In genomic region chr8:119426069-119426735, GRCm38 (mm10) we compare ENCODE assay signal across 8 mouse cellular contexts. TPM values are rescaled to one million over a fixed set of nuclear protein-coding genes. Genes with fewer than 3 reads are reported as not detected.
A peak's percentile ranks its signal among the peaks of the same experiment; 100 is the strongest.
DNase-seq lines count a peak whose midpoint lies in the region; ATAC-seq and TF ChIP-seq lines count a peak whose summit lies in the region.
"Had no signal": no experiment of that assay in that cellular context is flagged by ENCODE, and none has a peak within 500 bp of the region (broad histone marks: within the 10 kb centered on the region; RNA-seq: fewer than 3 reads in every experiment).

No protein-coding gene starts in this region.

- peak overlapping the region; percentile 65; the same call in 1 of the 2 replicates for H3K27ac ChIP-seq in layer of hippocampus, adult 2 months
- peak overlapping the region; percentile 54; the same call in 1 of the 2 replicates for H3K27ac ChIP-seq in hindbrain, postnatal 0 days
- H3K27ac ChIP-seq in cerebellum, adult 2 months (ENCODE audit: insufficient read depth, low read length): no peak overlapping the region

- no peak overlapping the region for H3K9ac ChIP-seq in hindbrain, postnatal 0 days (replicated peaks; ENCODE audit: low read length)

- no peak for TF ChIP-seq POLR2A in cerebellum, adult 2 months (IDR thresholded peaks at IDR 0.05; ENCODE audit: borderline replicate concordance, insufficient read depth, low read length)

- H3K4me1 ChIP-seq in hindbrain, postnatal 0 days (ENCODE audit: insufficient read depth, low read length): peaks cover 6% of the 10 kb centered on the region; the same call in 1 of the 2 replicates
- peaks cover 40% of the 10 kb centered on the region for H3K4me1 ChIP-seq in cerebellum, adult 2 months (ENCODE audit: control insufficient read depth, insufficient read depth, low read length)

- no peaks in the 10 kb centered on the region for H3K27me3 ChIP-seq in hindbrain, postnatal 0 days (ENCODE audit: insufficient read depth, low read length)
- H3K27me3 ChIP-seq in cerebellum, adult 2 months (ENCODE audit: control insufficient read depth, insufficient read depth, low read length): no peaks in the 10 kb centered on the region

- H3K4me2 ChIP-seq in hindbrain, postnatal 0 days (ENCODE audit: low read depth, low read length): no peak overlapping the region

- TF ChIP-seq CTCF in layer of hippocampus, adult 2 months (conservative IDR thresholded peaks at IDR 0.05): no peak
- no peak for TF ChIP-seq CTCF in hindbrain, postnatal 0 days (IDR thresholded peaks at IDR 0.05; ENCODE audit: low read depth)
- no peak for TF ChIP-seq CTCF in cerebellum, adult 2 months (IDR thresholded peaks at IDR 0.05; ENCODE audit: borderline replicate concordance, insufficient read depth, low read depth, low read length)

- WGBS in hindbrain, postnatal 0 days: 82% methylated on average over 6 of the region's 6 CpGs
- 88% methylated on average over 6 of the region's 6 CpGs for WGBS in cerebellum, adult 2 months

- H3K4me3 ChIP-seq in layer of hippocampus, adult 2 months: no peak overlapping the region
- no peak overlapping the region for H3K4me3 ChIP-seq in hindbrain, postnatal 0 days (ENCODE audit: low read length)
- H3K4me3 ChIP-seq in cerebellum, adult 2 months (replicated peaks; ENCODE audit: insufficient read depth, low read depth, low read length): no peak overlapping the region
- H3K4me3 ChIP-seq: erythroblast, embryonic 14.5 days had no signal

- no peaks in the 10 kb centered on the region for H3K9me3 ChIP-seq in hindbrain, postnatal 0 days (ENCODE audit: low read length)

- no peak for DNase-seq in layer of hippocampus, adult 2 months (ENCODE audit: low spot score in 2 of 2)
- no peak for DNase-seq in layer of hippocampus, adult 8-10 months (ENCODE audit: low spot score in 2 of 2)
- DNase-seq in hindbrain, postnatal 0 days (ENCODE audit: low spot score): no peak
- DNase-seq in lung, postnatal 10 days: peak; percentile 73
- DNase-seq in cerebellum, adult 2 months: no peak

- H3K36me3 ChIP-seq in hindbrain, postnatal 0 days (ENCODE audit: insufficient read depth, low read length): no peaks in the 10 kb centered on the region

- ATAC-seq in granulocyte monocyte progenitor cell, adult 5-6 weeks (replicated peaks; ENCODE audit: poor library complexity, severe bottlenecking): peak; percentile 3; the same call in 1 of the 2 replicates
- ATAC-seq in hindbrain, postnatal 0 days: no peak
- ATAC-seq in cerebellum, adult (ENCODE audit: insufficient number of reproducible peaks, low FRiP score, low TSS enrichment): no peak

RNA-seq across cellular contexts. Expression of gene Osgin1, which starts 7.7 kb away (rescaled TPM):
- total RNA-seq in layer of hippocampus, adult 2 months (2021): 1 to 10 TPM in 1 of 2 experiments, under 1 TPM in 1; 0.18 to 1.3 TPM
- 1 to 10 TPM in 2 of 4 experiments, under 1 TPM in 2; 0.22 to 1.2 (median 0.91) TPM for total RNA-seq in layer of hippocampus, adult 8-10 months (2022)
- 1.0 and 4.3 TPM in 2 replicates for total RNA-seq in granulocyte monocyte progenitor cell, adult 5-6 weeks (2014; fragmentation: Nextera tagmentation)
- 0.93 and 1.8 TPM in 2 replicates for total RNA-seq in granulocyte monocyte progenitor cell, adult 5-6 weeks (2017)
- total RNA-seq in hindbrain, postnatal 0 days (2014; rRNA removed): not detected in 2 replicates
- 0.29 and 0.45 TPM in 2 replicates for polyA plus RNA-seq in hindbrain, postnatal 0 days (2015; fragmentation: Nextera tagmentation; extraction: Ambion mirVana)
- polyA plus RNA-seq in cerebellum, adult 2 months (2012; rRNA removed): 0.84 and 0.93 TPM in 2 replicates

RNA-seq across cellular contexts. Expression of gene Necab2, which starts 20.3 kb away (rescaled TPM):
- 100 to 1,000 TPM in 1 of 2 experiments, 10 to 100 TPM in 1; 99.0 to 104 TPM for total RNA-seq in layer of hippocampus, adult 2 months (2021)
- total RNA-seq in layer of hippocampus, adult 8-10 months (2022): 100 to 1,000 TPM; 104 to 119 (median 115) TPM
- total RNA-seq in granulocyte monocyte progenitor cell, adult 5-6 weeks (2014; fragmentation: Nextera tagmentation): not detected in 2 replicates
- not detected in 2 replicates for total RNA-seq in granulocyte monocyte progenitor cell, adult 5-6 weeks (2017)
- total RNA-seq in hindbrain, postnatal 0 days (2014; rRNA removed): 70.9 and 73.3 TPM in 2 replicates
- polyA plus RNA-seq in hindbrain, postnatal 0 days (2015; fragmentation: Nextera tagmentation; extraction: Ambion mirVana): 53.9 and 61.5 TPM in 2 replicates
- 17.0 and 26.6 TPM in 2 replicates for polyA plus RNA-seq in cerebellum, adult 2 months (2012; rRNA removed)
- polyA plus RNA-seq: erythroblast, embryonic 14.5 days had no signal

RNA-seq across cellular contexts. Expression of gene Mlycd, which starts 31.5 kb away (rescaled TPM):
- total RNA-seq in layer of hippocampus, adult 2 months (2021): 10 to 100 TPM; 29.1 to 30.8 TPM
- 10 to 100 TPM; 26.3 to 28.5 (median 27.2) TPM for total RNA-seq in layer of hippocampus, adult 8-10 months (2022)
- total RNA-seq in granulocyte monocyte progenitor cell, adult 5-6 weeks (2014; fragmentation: Nextera tagmentation): 15.5 and 17.4 TPM in 2 replicates
- total RNA-seq in granulocyte monocyte progenitor cell, adult 5-6 weeks (2017): 10.4 and 11.1 TPM in 2 replicates
- 36.6 and 37.2 TPM in 2 replicates for total RNA-seq in hindbrain, postnatal 0 days (2014; rRNA removed)
- 20.0 TPM in 2 replicates for polyA plus RNA-seq in hindbrain, postnatal 0 days (2015; fragmentation: Nextera tagmentation; extraction: Ambion mirVana)
- polyA plus RNA-seq in cerebellum, adult 2 months (2012; rRNA removed): 30.5 and 31.6 TPM in 2 replicates

Comparison
In these comparisons a context has a peak if more than half of its experiments do, and no peak if none do; other contexts are left out.
1. RNA of gene Necab2, which starts 20.3 kb away (total RNA-seq): 104 to 119 TPM in layer of hippocampus, adult 8-10 months, 99.0 to 104 TPM in layer of hippocampus, adult 2 months and 70.9 to 73.3 TPM in hindbrain, postnatal 0 days; not detected in granulocyte monocyte progenitor cell, adult 5-6 weeks; every median in the first group is over 10 times any median in the second.